Mouse (Mus musculus) heart, embryonic 11.5 days (tissue): ENCODE results near the gene Nrp2. TPM values are rescaled to one million over a fixed set of nuclear protein-coding genes. Genes with fewer than 3 reads are reported as not detected.
A peak's percentile ranks its signal among the peaks of the same experiment; 100 is the strongest.

ENCODE experiments used
- ATAC-seq: fragments of 200-750 bp; cut with Nextera tagmentation; replicated peaks from 2 replicates; pipeline ENCODE4 v1.8.0; 2017; ENCODE audit warnings: moderate library complexity; ENCODE audit not compliant: insufficient number of reproducible peaks, low FRiP score, low TSS enrichment
- H3K27ac ChIP-seq: fragments of 300-500 bp; sonication (generic); 2 replicates; pipeline ENCODE4 v1.5.1; 2014; ENCODE audit warnings: mild to moderate bottlenecking, low read depth, low read length
- H3K27me3 ChIP-seq: fragments of 300-500 bp; sonication (generic); 2 replicates; pipeline ENCODE4 v1.6.1; 2014; ENCODE audit warnings: mild to moderate bottlenecking, low read length, mixed read lengths; ENCODE audit not compliant: control insufficient read depth, insufficient read depth
- H3K36me3 ChIP-seq: fragments of 300-500 bp; sonication (generic); 2 replicates; pipeline ENCODE4 v1.6.1; 2014; ENCODE audit warnings: mild to moderate bottlenecking, low read length, moderate library complexity, mixed read lengths; ENCODE audit not compliant: control insufficient read depth, insufficient read depth
- H3K4me1 ChIP-seq: fragments of 300-500 bp; sonication (generic); 2 replicates; pipeline ENCODE4 v1.6.1; 2014; ENCODE audit warnings: low read length; ENCODE audit not compliant: control insufficient read depth, insufficient read depth
- H3K4me2 ChIP-seq: fragments of 300-500 bp; sonication (generic); 2 replicates; pipeline ENCODE4 v1.6.1; 2014; ENCODE audit warnings: mild to moderate bottlenecking, moderate library complexity
- H3K4me3 ChIP-seq: fragments of 300-500 bp; sonication (generic); 2 replicates; pipeline ENCODE4 v1.5.1; 2014; ENCODE audit warnings: low read depth, low read length
- H3K9ac ChIP-seq: fragments of 300-500 bp; sonication (generic); 2 replicates; pipeline ENCODE4 v1.6.1; 2014; ENCODE audit warnings: mild to moderate bottlenecking, low read depth, low read length, moderate library complexity
- H3K9me3 ChIP-seq: fragments of 300-500 bp; sonication (generic); replicated peaks from 2 replicates; pipeline ENCODE4 v1.6.1; 2016; ENCODE audit warnings: low read length; ENCODE audit not compliant: control insufficient read depth
- WGBS: fragments of 180-500 bp; shearing (Covaris S2); extraction: QIAGEN DNeasy Blood & Tissue Kit; methylation state at CpG from one replicate; pipeline ENCODE4 v1.1.7; 2014; ENCODE audit not compliant: insufficient replicate concordance; 5-methylcytosine and 5-hydroxymethylcytosine counted together
- polyA plus RNA-seq: library from polyadenylated mRNA; unstranded; fragments of >200 nt; fragmentation: Nextera tagmentation; extraction: Ambion mirVana; gene quantifications from 2 replicates; pipeline ENCODE4 v1.2.1, GENCODE M21; 2014

The Nrp2 gene
- polyA plus RNA-seq, 1 experiment from 2014 or later, result 5.5 TPM

GRCm38 (mm10) chr1:62850990-62851940 is 148.2 kb downstream of the Nrp2 start:
- Histone ChIP-seq H3K27me3 (no peaks in the 10 kb centered on the region), H3K4me1 (peaks cover 8% of the 10 kb centered on the region; the same call in 1 of the 2 replicates), H3K4me2 (no peak overlapping the region), H3K4me3 (no peak overlapping the region), H3K36me3 (no peaks in the 10 kb centered on the region), H3K9me3 (no peaks in the 10 kb centered on the region), H3K27ac (no peak overlapping the region), H3K9ac (no peak overlapping the region)
- no peak for ATAC-seq
- 56% methylated on average over 8 of the region's 8 CpGs for WGBS

GRCm38 (mm10) chr1:62853362-62853761 is 150.3 kb downstream of the Nrp2 start:
- H3K4me2 ChIP-seq, result no peak overlapping the region
- no peak overlapping the region for H3K9ac ChIP-seq
- no peaks in the 10 kb centered on the region for H3K27me3 ChIP-seq
- ATAC-seq, result no peak
- WGBS, result 41% methylated on average over 9 of the region's 9 CpGs
- peaks cover 8% of the 10 kb centered on the region; the same call in 1 of the 2 replicates for H3K4me1 ChIP-seq
- no peaks in the 10 kb centered on the region for H3K36me3 ChIP-seq
- H3K4me3 ChIP-seq, result no peak overlapping the region
- no peaks in the 10 kb centered on the region for H3K9me3 ChIP-seq
- H3K27ac ChIP-seq, result no peak overlapping the region

- H3K36me3 ChIP-seq, result no peaks in the 10 kb centered on the region
- no peak overlapping the region for H3K27ac ChIP-seq
- peaks cover 8% of the 10 kb centered on the region; the same call in 1 of the 2 replicates for H3K4me1 ChIP-seq
- H3K27me3 ChIP-seq, result no peaks in the 10 kb centered on the region
- H3K9ac ChIP-seq, result no peak overlapping the region
- H3K4me2 ChIP-seq, result no peak overlapping the region
- no peaks in the 10 kb centered on the region for H3K9me3 ChIP-seq
- no peak overlapping the region for H3K4me3 ChIP-seq
- ATAC-seq, result no peak
- WGBS, result 73% methylated on average over 4 of the region's 4 CpGs
Measured at GRCm38 (mm10) chr1:62853996-62854395, 150.9 kb downstream of the Nrp2 start.

- Histone ChIP-seq H3K9me3 (no peaks in the 10 kb centered on the region), H3K27me3 (no peaks in the 10 kb centered on the region), H3K4me3 (no peak overlapping the region), H3K4me1 (peaks cover 16% of the 10 kb centered on the region), H3K27ac (no peak overlapping the region), H3K4me2 (no peak overlapping the region), H3K9ac (no peak overlapping the region), H3K36me3 (no peaks in the 10 kb centered on the region)
- ATAC-seq, result no peak
- 33% methylated on average over 2 of the region's 2 CpGs for WGBS
Measured at GRCm38 (mm10) chr1:62859098-62859497, 156.0 kb downstream of the Nrp2 start.

GRCm38 (mm10) chr1:62859556-62860300 is 156.6 kb downstream of the Nrp2 start:
- ATAC-seq, result no peak; the same call in 1 of the 2 replicates
- no peak overlapping the region for H3K4me2 ChIP-seq
- H3K9me3 ChIP-seq, result no peaks in the 10 kb centered on the region
- H3K4me3 ChIP-seq, result no peak overlapping the region
- H3K27ac ChIP-seq, result no peak overlapping the region
- H3K27me3 ChIP-seq, result no peaks in the 10 kb centered on the region
- peaks cover 16% of the 10 kb centered on the region for H3K4me1 ChIP-seq
- no peak overlapping the region for H3K9ac ChIP-seq
- no peaks in the 10 kb centered on the region for H3K36me3 ChIP-seq
- 47% methylated on average over 9 of the region's 9 CpGs for WGBS

- H3K9ac ChIP-seq, result no peak overlapping the region
- H3K4me2 ChIP-seq, result peak overlapping the region; percentile 47
- ATAC-seq, result no peak
- H3K4me1 ChIP-seq, result peaks cover 16% of the 10 kb centered on the region
- 39% methylated on average over 5 of the region's 5 CpGs for WGBS
- H3K27ac ChIP-seq, result peak overlapping the region; percentile 68
- H3K36me3 ChIP-seq, result no peaks in the 10 kb centered on the region
- no peaks in the 10 kb centered on the region for H3K27me3 ChIP-seq
- no peak overlapping the region for H3K4me3 ChIP-seq
- H3K9me3 ChIP-seq, result no peaks in the 10 kb centered on the region
Measured at GRCm38 (mm10) chr1:62860327-62860726, 157.2 kb downstream of the Nrp2 start.

- Histone ChIP-seq H3K36me3 (no peaks in the 10 kb centered on the region), H3K4me3 (no peak overlapping the region), H3K4me1 (peaks cover 16% of the 10 kb centered on the region), H3K4me2 (peak overlapping the region; percentile 47), H3K9me3 (no peaks in the 10 kb centered on the region), H3K9ac (no peak overlapping the region), H3K27me3 (no peaks in the 10 kb centered on the region), H3K27ac (peak overlapping the region; percentile 68)
- ATAC-seq, result no peak
- WGBS, result 5% methylated on average over 5 of the region's 5 CpGs
Measured at GRCm38 (mm10) chr1:62860788-62861187, 157.7 kb downstream of the Nrp2 start.
